Mouse (Mus musculus) erythroblast, embryonic 14.5 days (primary cell): ENCODE results near the gene Fbxw5. TPM values are rescaled to one million over a fixed set of nuclear protein-coding genes. Genes with fewer than 3 reads are reported as not detected.

Experiments used
- polyA plus RNA-seq: library from polyadenylated mRNA; stranded (reverse); fragments of >175 nt; gene quantifications from 2 replicates; pipeline ENCODE4 v1.2.3, GENCODE M21; 2012

Gene Fbxw5
- polyA plus RNA-seq, 1 experiment = 3.9 TPM

Other genes starting within 250 kb of the Fbxw5 start
- gene Tmem203, start 245.3 kb upstream of the Fbxw5 start, polyA plus RNA-seq = 0.99 and 1.6 TPM in 2 replicates
- gene Tprn, start 238.1 kb upstream of the Fbxw5 start, polyA plus RNA-seq = 0.82 and 1.3 TPM in 2 replicates
- 22.8 and 24.1 TPM in 2 replicates for gene Ssna1, start 228.3 kb upstream of the Fbxw5 start, polyA plus RNA-seq
- 2.1 and 2.2 TPM in 2 replicates for gene Anapc2, start 228.3 kb upstream of the Fbxw5 start, polyA plus RNA-seq
- not detected in 2 replicates for gene Tmem210, start 212.6 kb upstream of the Fbxw5 start, polyA plus RNA-seq
- gene Lrrc26, start 210.8 kb upstream of the Fbxw5 start, polyA plus RNA-seq = not detected in 2 replicates
- gene Grin1, start 181.6 kb upstream of the Fbxw5 start, polyA plus RNA-seq = not detected in 2 replicates
- gene Man1b1, start 168.4 kb upstream of the Fbxw5 start, polyA plus RNA-seq = 0.86 and 1.3 TPM in 2 replicates
- 0.24 and 0.76 TPM in 2 replicates for gene Dpp7, start 144.4 kb upstream of the Fbxw5 start, polyA plus RNA-seq
- gene Uap1l1, start 135.1 kb upstream of the Fbxw5 start, polyA plus RNA-seq = 0.04 and 0.17 TPM in 2 replicates
- gene Sapcd2, start 128.4 kb upstream of the Fbxw5 start, polyA plus RNA-seq = 10.3 and 12.6 TPM in 2 replicates
- gene Entpd2, start 104.9 kb upstream of the Fbxw5 start, polyA plus RNA-seq = not detected in 2 replicates
- gene Npdc1, start 101.4 kb upstream of the Fbxw5 start, polyA plus RNA-seq = 0.19 TPM in 1 of 2 replicates, not detected in the other
- gene Fut7, start 77.5 kb upstream of the Fbxw5 start, polyA plus RNA-seq = 0.06 TPM in 1 of 2 replicates, not detected in the other
- gene Abca2, start 72.0 kb upstream of the Fbxw5 start, polyA plus RNA-seq = 0.09 and 0.11 TPM in 2 replicates
- gene Clic3, start 43.9 kb upstream of the Fbxw5 start, polyA plus RNA-seq = not detected in 2 replicates
- 1.0 and 1.1 TPM in 2 replicates for gene Paxx, start 39.7 kb upstream of the Fbxw5 start, polyA plus RNA-seq
- gene Ptgds, start 30.7 kb upstream of the Fbxw5 start, polyA plus RNA-seq = not detected in 2 replicates
- gene Lcn12, start 6.8 kb upstream of the Fbxw5 start, polyA plus RNA-seq = not detected in 2 replicates
- not detected in 2 replicates for gene C8g, start 969 bp downstream of the Fbxw5 start, polyA plus RNA-seq
- 0.84 and 0.95 TPM in 2 replicates for gene Traf2, start 46.2 kb downstream of the Fbxw5 start, polyA plus RNA-seq
- 168 and 190 TPM in 2 replicates for gene Edf1, start 57.1 kb downstream of the Fbxw5 start, polyA plus RNA-seq
- 0.09 and 0.38 TPM in 2 replicates for gene Mamdc4, start 74.1 kb downstream of the Fbxw5 start, polyA plus RNA-seq
- gene Phpt1, start 74.5 kb downstream of the Fbxw5 start, polyA plus RNA-seq = 0.21 and 0.30 TPM in 2 replicates
- gene Ajm1, start 81.0 kb downstream of the Fbxw5 start, polyA plus RNA-seq = 0.01 TPM in 1 of 2 replicates, not detected in the other
- gene Rabl6, start 107.8 kb downstream of the Fbxw5 start, polyA plus RNA-seq = 4.6 and 6.1 TPM in 2 replicates
- not detected in 2 replicates for gene Ccdc183, start 116.9 kb downstream of the Fbxw5 start, polyA plus RNA-seq
- gene Tmem141, start 121.3 kb downstream of the Fbxw5 start, polyA plus RNA-seq = 0.15 TPM in 1 of 2 replicates, not detected in the other
- 0.80 and 0.94 TPM in 2 replicates for gene Fcna, start 127.3 kb downstream of the Fbxw5 start, polyA plus RNA-seq
- gene Lcn8, start 152.4 kb downstream of the Fbxw5 start, polyA plus RNA-seq = not detected in 2 replicates
- not detected in 2 replicates for gene Lcn5, start 157.2 kb downstream of the Fbxw5 start, polyA plus RNA-seq
- gene Lcn6, start 176.0 kb downstream of the Fbxw5 start, polyA plus RNA-seq = not detected in 2 replicates
- gene Lcn10, start 182.0 kb downstream of the Fbxw5 start, polyA plus RNA-seq = not detected in 2 replicates
- not detected in 2 replicates for gene Obp2a, start 199.3 kb downstream of the Fbxw5 start, polyA plus RNA-seq
- gene Bmyc, start 206.0 kb downstream of the Fbxw5 start, polyA plus RNA-seq = 0.37 and 0.53 TPM in 2 replicates
- not detected in 2 replicates for gene Obp2b, start 236.3 kb downstream of the Fbxw5 start, polyA plus RNA-seq